Comparison of ENCODE assay signal across 8 mouse cellular contexts in genomic region chr12:110844227-110845130, GRCm38 (mm10). TPM values are rescaled to one million over a fixed set of nuclear protein-coding genes. Genes with fewer than 3 reads are reported as not detected.
DNase-seq lines count a peak whose midpoint lies in the region; ATAC-seq lines count a peak whose summit lies in the region.

No protein-coding gene starts in this region.

- ATAC-seq in embryonic facial prominence, embryonic 15.5 days (ENCODE audit: insufficient number of reproducible peaks, low FRiP score, low TSS enrichment, low read depth), result no peak
- no peak for ATAC-seq in hindbrain, embryonic 14.5 days (ENCODE audit: low FRiP score)
- ATAC-seq in liver, embryonic 16.5 days (ENCODE audit: low read depth), result peak; percentile 28
- no peak for ATAC-seq in neural tube, embryonic 13.5 days (ENCODE audit: low read depth)

- H3K36me3 ChIP-seq in embryonic facial prominence, embryonic 15.5 days, result no peaks in the 10 kb centered on the region
- H3K36me3 ChIP-seq in hindbrain, embryonic 14.5 days (replicated peaks; ENCODE audit: control insufficient read depth, insufficient read depth), result no peaks in the 10 kb centered on the region
- H3K36me3 ChIP-seq in liver, embryonic 16.5 days (ENCODE audit: control insufficient read depth, insufficient read depth), result no peaks in the 10 kb centered on the region
- no peaks in the 10 kb centered on the region for H3K36me3 ChIP-seq in neural tube, embryonic 13.5 days

- WGBS in embryonic facial prominence, embryonic 15.5 days, result 1% methylated on average over 42 of the region's 42 CpGs
- WGBS in hindbrain, embryonic 14.5 days, result under 1% methylated on average over 42 of the region's 42 CpGs
- under 1% methylated on average over 42 of the region's 42 CpGs for WGBS in liver, embryonic 16.5 days (ENCODE audit: insufficient replicate concordance)
- 1% methylated on average over 42 of the region's 42 CpGs for WGBS in neural tube, embryonic 13.5 days

- H3K9me3 ChIP-seq in embryonic facial prominence, embryonic 15.5 days (replicated peaks), result no peaks in the 10 kb centered on the region
- no peaks in the 10 kb centered on the region for H3K9me3 ChIP-seq in hindbrain, embryonic 14.5 days (ENCODE audit: control insufficient read depth, low read length)
- no peaks in the 10 kb centered on the region for H3K9me3 ChIP-seq in liver, embryonic 16.5 days (replicated peaks; ENCODE audit: control insufficient read depth, low read length)
- no peaks in the 10 kb centered on the region for H3K9me3 ChIP-seq in neural tube, embryonic 13.5 days

- H3K27me3 ChIP-seq in embryonic facial prominence, embryonic 15.5 days, result no peaks in the 10 kb centered on the region
- peaks cover 28% of the 10 kb centered on the region for H3K27me3 ChIP-seq in hindbrain, embryonic 14.5 days (ENCODE audit: control insufficient read depth, insufficient read depth, low read length)
- H3K27me3 ChIP-seq in liver, embryonic 16.5 days (ENCODE audit: control insufficient read depth, insufficient read depth, low read depth, low read length), result peaks cover 4% of the 10 kb centered on the region
- peaks cover 34% of the 10 kb centered on the region for H3K27me3 ChIP-seq in neural tube, embryonic 13.5 days

- peak overlapping the region; percentile 69 for H3K4me2 ChIP-seq in embryonic facial prominence, embryonic 15.5 days (replicated peaks)
- H3K4me2 ChIP-seq in hindbrain, embryonic 14.5 days (replicated peaks), result peak overlapping the region; percentile 54
- peak overlapping the region; percentile 87 for H3K4me2 ChIP-seq in liver, embryonic 16.5 days (ENCODE audit: low read depth, low read length)
- H3K4me2 ChIP-seq in neural tube, embryonic 13.5 days, result peak overlapping the region; percentile 60

- DNase-seq in embryo, embryonic 10 days (ENCODE audit: low spot score), result peak; percentile 57
- DNase-seq in embryo, embryonic 10.5 days (ENCODE audit: low spot score), result no peak
- peak; percentile 15 for DNase-seq in MEL-GATA-1-ER (ENCODE audit: extremely low read depth, low read depth)
- DNase-seq in hindbrain, embryonic 14.5 days (ENCODE audit: low spot score), result peak; percentile 35
- no peak for DNase-seq in frontal cortex, postnatal 14 days (ENCODE audit: low spot score in 2 of 2)

- peak overlapping the region; percentile 88 for H3K27ac ChIP-seq in embryonic facial prominence, embryonic 15.5 days (replicated peaks)
- no peak overlapping the region for H3K27ac ChIP-seq in hindbrain, embryonic 14.5 days
- peak overlapping the region; percentile 69 for H3K27ac ChIP-seq in liver, embryonic 16.5 days (ENCODE audit: low read length)
- H3K27ac ChIP-seq in neural tube, embryonic 13.5 days (replicated peaks), result 0 out of 2 replicates have a peak overlapping the region, but pooled peaks have one; percentile 18

- peak overlapping the region; percentile 48 for H3K9ac ChIP-seq in embryonic facial prominence, embryonic 15.5 days
- H3K9ac ChIP-seq in hindbrain, embryonic 14.5 days, result peak overlapping the region; percentile 38; the same call in 1 of the 2 replicates
- peak overlapping the region; percentile 62 for H3K9ac ChIP-seq in liver, embryonic 16.5 days (ENCODE audit: low read depth, low read length)
- H3K9ac ChIP-seq in neural tube, embryonic 13.5 days, result peak overlapping the region; percentile 65

- H3K4me1 ChIP-seq in embryonic facial prominence, embryonic 15.5 days, result peaks cover 25% of the 10 kb centered on the region
- peaks cover 22% of the 10 kb centered on the region for H3K4me1 ChIP-seq in hindbrain, embryonic 14.5 days (replicated peaks; ENCODE audit: control insufficient read depth, insufficient read depth, low read length)
- H3K4me1 ChIP-seq in liver, embryonic 16.5 days (ENCODE audit: control insufficient read depth, low read depth, low read length), result peaks cover 27% of the 10 kb centered on the region
- peaks cover 36% of the 10 kb centered on the region for H3K4me1 ChIP-seq in neural tube, embryonic 13.5 days (replicated peaks)

- peak overlapping the region; percentile 62 for H3K4me3 ChIP-seq in embryonic facial prominence, embryonic 15.5 days (replicated peaks)
- peak overlapping the region; percentile 31 for H3K4me3 ChIP-seq in hindbrain, embryonic 14.5 days (replicated peaks; ENCODE audit: low read length)
- peak overlapping the region; percentile 70 for H3K4me3 ChIP-seq in liver, embryonic 16.5 days (ENCODE audit: low read depth, low read length)
- peak overlapping the region; percentile 44 for H3K4me3 ChIP-seq in neural tube, embryonic 13.5 days

RNA-seq across cellular contexts. Expression of gene Mok, which starts 3.7 kb away (rescaled TPM):
- 7.3 and 9.6 TPM in 2 replicates for polyA plus RNA-seq in embryonic facial prominence, embryonic 15.5 days (2015; fragmentation: Nextera tagmentation; extraction: Ambion mirVana)
- polyA plus RNA-seq in hindbrain, embryonic 14.5 days (2014; fragmentation: Nextera tagmentation; extraction: Ambion mirVana), result 14.3 and 17.5 TPM in 2 replicates
- polyA plus RNA-seq in liver, embryonic 16.5 days (2015; fragmentation: Nextera tagmentation; extraction: Ambion mirVana), result 0.27 and 0.34 TPM in 2 replicates
- 10.8 and 11.7 TPM in 2 replicates for polyA plus RNA-seq in neural tube, embryonic 13.5 days (2015; fragmentation: Nextera tagmentation; extraction: Ambion mirVana)

RNA-seq across cellular contexts. Expression of gene Zfp839, which starts 5.6 kb away (rescaled TPM):
- 7.8 and 8.0 TPM in 2 replicates for polyA plus RNA-seq in embryonic facial prominence, embryonic 15.5 days (2015; fragmentation: Nextera tagmentation; extraction: Ambion mirVana)
- polyA plus RNA-seq in hindbrain, embryonic 14.5 days (2014; fragmentation: Nextera tagmentation; extraction: Ambion mirVana), result 2.8 and 3.8 TPM in 2 replicates
- 1.4 and 1.5 TPM in 2 replicates for polyA plus RNA-seq in liver, embryonic 16.5 days (2015; fragmentation: Nextera tagmentation; extraction: Ambion mirVana)
- polyA plus RNA-seq in neural tube, embryonic 13.5 days (2015; fragmentation: Nextera tagmentation; extraction: Ambion mirVana), result 3.9 and 4.3 TPM in 2 replicates

RNA-seq across cellular contexts. Expression of gene Cinp, which starts 44.5 kb away (rescaled TPM):
- polyA plus RNA-seq in embryonic facial prominence, embryonic 15.5 days (2015; fragmentation: Nextera tagmentation; extraction: Ambion mirVana), result 68.4 and 72.8 TPM in 2 replicates
- 86.2 and 88.0 TPM in 2 replicates for polyA plus RNA-seq in hindbrain, embryonic 14.5 days (2014; fragmentation: Nextera tagmentation; extraction: Ambion mirVana)
- polyA plus RNA-seq in liver, embryonic 16.5 days (2015; fragmentation: Nextera tagmentation; extraction: Ambion mirVana), result 49.1 and 49.3 TPM in 2 replicates
- polyA plus RNA-seq in neural tube, embryonic 13.5 days (2015; fragmentation: Nextera tagmentation; extraction: Ambion mirVana), result 66.0 and 66.9 TPM in 2 replicates

RNA-seq across cellular contexts. Expression of gene Tecpr2, which starts 44.6 kb away (rescaled TPM):
- 4.2 and 5.2 TPM in 2 replicates for polyA plus RNA-seq in embryonic facial prominence, embryonic 15.5 days (2015; fragmentation: Nextera tagmentation; extraction: Ambion mirVana)
- 6.6 and 7.0 TPM in 2 replicates for polyA plus RNA-seq in hindbrain, embryonic 14.5 days (2014; fragmentation: Nextera tagmentation; extraction: Ambion mirVana)
- polyA plus RNA-seq in liver, embryonic 16.5 days (2015; fragmentation: Nextera tagmentation; extraction: Ambion mirVana), result 1.7 and 2.1 TPM in 2 replicates
- polyA plus RNA-seq in neural tube, embryonic 13.5 days (2015; fragmentation: Nextera tagmentation; extraction: Ambion mirVana), result 6.1 and 6.3 TPM in 2 replicates

Comparison
In these comparisons a context has a peak if more than half of its experiments do, and no peak if none do; other contexts are left out.
1. DNase-seq: peak in embryo, embryonic 10 days (single experiment), MEL-GATA-1-ER (single experiment) and hindbrain, embryonic 14.5 days (single experiment); none in embryo, embryonic 10.5 days (single experiment) and frontal cortex, postnatal 14 days (0 of 2).
2. Peak in every context shown above with its lines, with median percentiles within 50 percentile points of each other: H3K4me2 ChIP-seq, H3K4me3 ChIP-seq and H3K9ac ChIP-seq.